Mouse (Mus musculus): ENCODE results near the gene Ncbp3.

DNA sequence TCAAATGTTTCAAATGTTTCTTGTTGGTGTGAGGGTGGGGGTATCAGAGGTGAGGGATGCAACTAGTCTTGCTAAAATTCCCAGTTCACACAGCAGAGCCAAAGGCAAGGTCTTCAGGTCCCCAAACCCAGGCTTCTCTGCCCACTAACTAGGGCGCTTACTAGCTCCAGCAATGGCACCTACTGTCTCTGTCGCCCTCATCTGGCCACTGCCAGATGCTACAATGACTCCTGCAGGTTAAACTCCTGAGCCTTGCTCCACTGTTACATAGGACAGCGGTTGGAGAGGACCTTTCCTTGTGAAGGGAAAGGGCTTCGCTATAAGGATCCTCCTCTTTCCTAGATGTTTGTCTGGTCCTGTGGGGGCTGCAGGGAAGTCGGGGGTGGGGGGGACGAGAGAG is 46.6 kb upstream of the Ncbp3 start:
- TF ChIP-seq CTCF (IDR thresholded peaks at IDR 0.05; ENCODE audit: borderline replicate concordance, control insufficient read depth, extremely low read depth, insufficient read depth, low read length, poor library complexity) (peak; percentile 78; the same call in 1 of the 2 replicates), POLR2A (IDR thresholded peaks at IDR 0.05; ENCODE audit: control insufficient read depth, extremely low read depth, insufficient read depth, low read length, poor library complexity) (no peak)

Data from thymus, adult 2 months (tissue).